Mouse (Mus musculus) bone marrow macrophage, adult 2 months (primary cell): ENCODE measurements around the gene Lamtor4. TPM values are rescaled to one million over a fixed set of nuclear protein-coding genes. Genes with fewer than 3 reads are reported as not detected.
"Not testable (repeated sequence)": the region's sequence is repeated elsewhere in the genome, so short reads cannot be mapped to it uniquely, and the experiment has no call there.

Experiments
- H3K27ac ChIP-seq: 2 replicates; pipeline ENCODE4 v1.5.1; 2012; ENCODE audit warnings: low read depth, low read length; ENCODE audit not compliant: insufficient read depth
- H3K4me1 ChIP-seq: 2 replicates; pipeline ENCODE4 v1.6.1; 2012; ENCODE audit warnings: low read length; ENCODE audit not compliant: control insufficient read depth, insufficient read depth
- H3K4me3 ChIP-seq: 2 replicates; pipeline ENCODE4 v1.5.1; 2012; ENCODE audit warnings: mild to moderate bottlenecking, low read length, moderate library complexity; ENCODE audit not compliant: insufficient read depth
- CTCF ChIP-seq: IDR thresholded peaks from 2 replicates; pipeline ENCODE4 v1.5.1; 2012; ENCODE audit warnings: low read depth, mild to moderate bottlenecking, low read length, moderate library complexity
- POLR2A ChIP-seq: IDR thresholded peaks from 2 replicates; pipeline ENCODE4 v1.6.1; 2012; ENCODE audit warnings: mild to moderate bottlenecking, low read depth, low read length, borderline replicate concordance
- polyA plus RNA-seq: library from polyadenylated mRNA; stranded (reverse); fragments of >200 nt; gene quantifications from 2 replicates; pipeline ENCODE4 v1.2.4, GENCODE M21; 2012; ENCODE audit not compliant: missing spikeins, insufficient read depth, insufficient read length

Gene Lamtor4
- 96.8 and 106 TPM in 2 replicates for polyA plus RNA-seq

DNA sequence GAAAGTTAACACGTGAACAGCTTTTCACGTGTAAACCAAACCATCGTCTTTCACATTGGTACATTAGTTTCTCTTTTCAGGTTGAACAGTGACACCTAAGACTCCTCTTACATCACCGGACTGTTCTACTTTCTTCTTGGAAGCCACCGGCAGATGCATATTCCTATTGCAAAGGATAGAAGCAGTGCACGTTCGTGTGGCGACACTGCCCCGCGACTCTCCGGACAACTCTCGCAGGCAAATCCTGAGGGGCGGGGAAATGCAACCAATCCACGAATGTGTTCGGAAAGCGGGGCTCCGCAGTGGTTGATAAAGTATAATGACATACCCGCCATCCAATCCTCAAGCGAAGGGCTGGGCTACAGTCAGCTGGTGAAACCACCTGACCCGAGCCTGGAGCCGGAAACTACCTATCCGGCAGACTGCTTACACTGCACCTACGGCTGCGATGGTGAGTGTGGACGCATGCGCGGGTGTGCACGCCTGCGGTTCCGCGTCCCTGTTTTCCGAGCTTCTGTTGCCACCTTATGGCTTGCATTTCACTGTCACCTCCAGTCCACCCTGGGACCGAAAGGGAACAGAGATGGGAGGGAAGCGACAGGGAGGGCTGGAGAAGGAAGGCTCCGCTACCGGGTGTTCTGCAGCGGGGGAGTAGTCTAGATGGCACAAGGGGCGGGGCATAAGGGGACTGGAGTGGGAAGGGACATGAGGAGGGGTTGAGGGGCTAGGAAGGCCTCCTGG is at the start of gene Lamtor4:
Gene Lamtor4, plus strand, starts transcription at position 130 of the 741 bp plus-strand sequence.
- Histone ChIP-seq H3K27ac (peak within 1 kb of the TSS; percentile 81), H3K4me1 (peaks cover 35% of the 10 kb centered on the region), H3K4me3 (peak within 1 kb of the TSS; percentile 80)
- TF ChIP-seq POLR2A: no peak
- no peak for TF ChIP-seq CTCF

- no peak overlapping the region for H3K4me3 ChIP-seq
- H3K27ac ChIP-seq: no peak overlapping the region
- 0 out of 2 replicates have a peak, but pooled peaks cover 2% of the 10 kb centered on the region for H3K4me1 ChIP-seq
- TF ChIP-seq POLR2A (no peak), CTCF (no peak)
Measured at GRCm38 (mm10) chr5:138207253-138207652, 48.0 kb upstream of the Lamtor4 start.

DNA sequence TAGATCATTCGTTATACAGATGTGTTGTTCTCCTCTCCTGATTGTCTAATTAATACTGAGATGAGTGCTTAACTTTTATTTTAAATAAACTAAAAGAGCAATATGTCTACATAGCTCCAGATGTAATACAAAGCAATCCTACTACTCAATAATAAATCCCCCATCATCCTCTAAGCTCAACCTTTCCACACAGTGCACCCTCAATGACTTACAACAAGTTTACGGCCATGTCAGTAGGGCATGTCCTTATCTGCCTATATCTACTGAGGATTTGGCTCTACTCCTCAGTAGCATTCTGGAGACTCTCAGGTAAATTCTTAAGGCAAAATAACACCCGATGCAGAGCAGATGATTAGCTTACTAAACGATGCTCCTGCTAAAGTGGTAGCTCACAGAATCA is 47.4 kb upstream of the Lamtor4 start:
- no peak overlapping the region for H3K4me3 ChIP-seq
- H3K27ac ChIP-seq: no peak overlapping the region
- TF ChIP-seq CTCF (no peak), POLR2A (no peak)
- H3K4me1 ChIP-seq: 0 out of 2 replicates have a peak, but pooled peaks cover 2% of the 10 kb centered on the region

DNA sequence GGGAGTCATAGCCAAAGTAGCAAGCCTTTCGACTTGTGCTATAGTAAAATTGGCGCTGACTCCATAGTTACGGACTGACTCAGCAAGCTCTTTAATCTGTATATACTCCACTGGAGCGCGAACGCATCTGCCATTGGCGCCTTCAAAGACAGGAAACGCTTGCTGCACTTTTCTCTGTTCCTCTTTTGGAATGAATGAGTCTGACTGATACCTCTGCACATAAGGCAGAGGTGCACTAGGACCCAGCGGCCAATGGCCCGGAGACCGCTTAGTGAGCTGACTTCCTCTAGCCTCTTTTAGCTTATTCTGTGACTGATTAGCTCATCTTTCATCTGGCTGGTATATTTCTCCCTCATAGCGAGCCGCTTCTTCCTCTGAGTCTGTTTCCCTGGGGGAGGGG is 38.6 kb upstream of the Lamtor4 start:
- not testable (repeated sequence) for H3K27ac ChIP-seq, H3K4me1 ChIP-seq, H3K4me3 ChIP-seq

GRCm38 (mm10) chr5:138219864-138220263 is 35.4 kb upstream of the Lamtor4 start:
- Histone ChIP-seq H3K4me3 (no peak overlapping the region), H3K4me1 (no peaks in the 10 kb centered on the region), H3K27ac (no peak overlapping the region)
- TF ChIP-seq POLR2A: no peak
- TF ChIP-seq CTCF: no peak

DNA sequence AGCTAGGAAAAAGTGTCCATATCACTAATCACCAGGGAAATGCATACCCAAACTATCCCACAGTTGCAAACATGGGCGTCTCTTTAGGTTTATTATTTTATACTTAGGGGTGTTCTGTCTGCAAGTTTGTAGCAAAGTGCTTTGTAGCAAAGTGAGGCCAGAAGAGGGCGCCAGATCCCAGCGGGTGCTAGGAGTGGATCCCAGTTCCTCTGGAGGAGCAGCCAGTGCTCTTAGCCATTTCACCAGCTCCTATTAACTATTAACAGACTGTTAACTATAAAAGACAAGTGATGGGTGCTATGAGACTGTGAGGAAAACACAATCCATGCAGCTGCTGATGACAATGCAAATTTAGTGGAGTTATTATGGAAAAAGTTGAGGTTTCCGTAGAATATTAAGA is 33.2 kb upstream of the Lamtor4 start:
- TF ChIP-seq POLR2A: no peak
- TF ChIP-seq CTCF: peak; percentile 86
- peaks cover 8% of the 10 kb centered on the region for H3K4me1 ChIP-seq
- no peak overlapping the region for H3K27ac ChIP-seq
- no peak overlapping the region for H3K4me3 ChIP-seq

GRCm38 (mm10) chr5:138223287-138223686 is 32.0 kb upstream of the Lamtor4 start:
- Histone ChIP-seq H3K27ac (no peak overlapping the region), H3K4me3 (no peak overlapping the region), H3K4me1 (peaks cover 13% of the 10 kb centered on the region)
- TF ChIP-seq CTCF: no peak
- TF ChIP-seq POLR2A: no peak

GRCm38 (mm10) chr5:138225700-138226099 is 29.6 kb upstream of the Lamtor4 start, which contains the start of gene Nxpe5:
TSS of gene Nxpe5 (plus strand) at chr5:138225898.
- H3K4me3 ChIP-seq: no peak within 1 kb of the TSS
- TF ChIP-seq POLR2A (no peak), CTCF (no peak)
- peaks cover 33% of the 10 kb centered on the region for H3K4me1 ChIP-seq
- H3K27ac ChIP-seq: peak within 1 kb of the TSS; percentile 47; the same call in 1 of the 2 replicates

DNA sequence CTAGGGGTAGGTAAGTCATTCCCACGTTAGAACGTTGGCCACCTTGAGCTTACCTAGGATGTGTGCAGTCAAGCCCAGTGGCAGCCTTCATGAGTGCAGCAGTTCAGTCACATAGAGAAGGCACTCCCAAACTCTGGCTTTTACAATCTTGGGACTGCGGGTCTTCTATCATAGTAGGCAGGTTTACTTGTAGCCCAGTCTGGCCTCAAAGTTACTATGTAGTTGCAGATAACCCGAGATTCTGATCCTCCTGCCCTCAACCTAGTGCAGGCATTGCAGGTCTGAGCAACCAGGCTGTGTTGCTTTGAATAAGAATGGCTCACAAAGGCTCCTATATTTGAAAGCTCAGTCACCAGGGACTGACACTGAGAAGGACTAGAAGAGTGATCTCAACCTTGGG is 28.8 kb upstream of the Lamtor4 start:
- TF ChIP-seq CTCF (no peak), POLR2A (no peak)
- peak overlapping the region; percentile 47; the same call in 1 of the 2 replicates for H3K27ac ChIP-seq
- H3K4me1 ChIP-seq: peaks cover 35% of the 10 kb centered on the region
- no peak overlapping the region for H3K4me3 ChIP-seq

DNA sequence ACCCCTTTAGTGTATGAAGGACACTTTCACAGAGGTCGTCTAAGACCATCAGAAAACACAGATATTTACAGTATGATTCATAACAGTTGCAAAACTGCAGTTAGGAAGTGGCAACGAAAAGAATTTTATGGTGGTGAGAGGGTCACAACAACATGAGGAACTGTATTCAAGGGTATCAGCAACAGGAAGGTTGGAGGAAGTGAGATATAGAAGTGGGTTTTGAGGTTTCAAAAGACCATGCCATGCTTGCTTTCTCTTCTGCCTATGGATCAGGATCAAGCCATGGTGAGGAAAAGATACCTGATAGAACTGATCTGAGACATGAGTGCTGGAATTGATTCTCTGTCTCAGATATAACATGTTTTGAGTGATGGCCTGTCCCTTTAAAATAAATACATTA is 27.9 kb upstream of the Lamtor4 start:
- H3K4me1 ChIP-seq: peaks cover 39% of the 10 kb centered on the region
- TF ChIP-seq POLR2A: no peak
- no peak for TF ChIP-seq CTCF
- peak overlapping the region; percentile 47 for H3K27ac ChIP-seq
- no peak overlapping the region for H3K4me3 ChIP-seq

- peaks cover 39% of the 10 kb centered on the region for H3K4me1 ChIP-seq
- no peak overlapping the region for H3K4me3 ChIP-seq
- TF ChIP-seq CTCF: no peak
- no peak for TF ChIP-seq POLR2A
- no peak overlapping the region for H3K27ac ChIP-seq
Measured at GRCm38 (mm10) chr5:138228026-138228425, 27.3 kb upstream of the Lamtor4 start.
